Mouse (Mus musculus) heart, embryonic 13.5 days (tissue): Measurements from ENCODE around the gene Mfrp. TPM values are rescaled to one million over a fixed set of nuclear protein-coding genes. Genes with fewer than 3 reads are reported as not detected.
A peak's percentile ranks its signal among the peaks of the same experiment; 100 is the strongest.

Experiments
- ATAC-seq: fragments of 200-750 bp; cut with Nextera tagmentation; 2 replicates; pipeline ENCODE4 v1.8.0; 2017; ENCODE audit warnings: moderate TSS enrichment; ENCODE audit not compliant: insufficient number of reproducible peaks, low FRiP score, low TSS enrichment; ENCODE audit errors: extremely low read depth
- H3K27ac ChIP-seq: fragments of 300-500 bp; sonication (generic); replicated peaks from 2 replicates; pipeline ENCODE4 v1.5.1; 2015; ENCODE audit warnings: moderate library complexity, mild to moderate bottlenecking, inconsistent platforms
- H3K27me3 ChIP-seq: fragments of 300-500 bp; sonication (generic); replicated peaks from 2 replicates; pipeline ENCODE4 v1.6.1; 2015; ENCODE audit warnings: mild to moderate bottlenecking, inconsistent platforms
- H3K36me3 ChIP-seq: fragments of 300-500 bp; sonication (generic); 2 replicates; pipeline ENCODE4 v1.6.1; 2015; ENCODE audit warnings: mild to moderate bottlenecking, inconsistent platforms
- H3K4me1 ChIP-seq: fragments of 300-500 bp; sonication (generic); 2 replicates; pipeline ENCODE4 v1.6.1; 2015; ENCODE audit warnings: inconsistent platforms
- H3K4me2 ChIP-seq: fragments of 300-500 bp; sonication (generic); 2 replicates; pipeline ENCODE4 v1.6.1; 2015; ENCODE audit warnings: inconsistent platforms, mild to moderate bottlenecking, moderate library complexity
- H3K4me3 ChIP-seq: fragments of 300-500 bp; sonication (generic); 2 replicates; pipeline ENCODE4 v1.5.1; 2015; ENCODE audit warnings: moderate library complexity, mild to moderate bottlenecking, inconsistent platforms
- H3K9ac ChIP-seq: fragments of 300-500 bp; sonication (generic); 2 replicates; pipeline ENCODE4 v1.6.1; 2015; ENCODE audit warnings: inconsistent platforms, mild to moderate bottlenecking, moderate library complexity
- H3K9me3 ChIP-seq: fragments of 300-500 bp; sonication (generic); 2 replicates; pipeline ENCODE4 v1.6.1; 2016; ENCODE audit warnings: inconsistent platforms
- WGBS: fragments of 180-500 bp; shearing (Covaris S2); methylation state at CpG from one replicate; pipeline ENCODE4 v1.1.7; 2015; ENCODE audit warnings: mixed read lengths; 5-methylcytosine and 5-hydroxymethylcytosine counted together
- polyA plus RNA-seq: library from polyadenylated mRNA; unstranded; fragments of >200 nt; fragmentation: Nextera tagmentation; extraction: Ambion mirVana; gene quantifications from 2 replicates; pipeline ENCODE4 v1.2.1, GENCODE M21; 2015

Mfrp gene
- polyA plus RNA-seq, 1 experiment from 2014 or later: not detected

GRCm38 (mm10) chr9:44119948-44120465, 18.5 kb downstream of the Mfrp start:
- 71% methylated on average over 8 of the region's 8 CpGs for WGBS
- Histone ChIP-seq H3K4me2 (no peak overlapping the region), H3K27ac (no peak overlapping the region), H3K4me3 (no peak overlapping the region), H3K27me3 (no peaks in the 10 kb centered on the region), H3K4me1 (no peaks in the 10 kb centered on the region), H3K9me3 (no peaks in the 10 kb centered on the region), H3K9ac (no peak overlapping the region), H3K36me3 (no peaks in the 10 kb centered on the region)
- ATAC-seq: no peak

- 54% methylated on average over 6 of the region's 6 CpGs for whole genome bisulfite sequencing
- Histone ChIP-seq H3K9me3 (no peaks in the 10 kb centered on the region), H3K4me1 (peaks cover 25% of the 10 kb centered on the region), H3K4me3 (no peak overlapping the region), H3K36me3 (no peaks in the 10 kb centered on the region), H3K4me2 (no peak overlapping the region), H3K9ac (no peak overlapping the region), H3K27ac (no peak overlapping the region), H3K27me3 (no peaks in the 10 kb centered on the region)
- ATAC-seq: no peak
Measured at GRCm38 (mm10) chr9:44124317-44124716, 22.8 kb downstream of the Mfrp start.

- H3K27ac ChIP-seq: no peak overlapping the region
- no peak for ATAC-seq
- H3K9ac ChIP-seq: no peak overlapping the region
Measured at GRCm38 (mm10) chr9:44125026-44125425, 23.5 kb downstream of the Mfrp start.

GRCm38 (mm10) chr9:44125546-44126428, 24.3 kb downstream of the Mfrp start:
- H3K4me1 ChIP-seq: peaks cover 38% of the 10 kb centered on the region
- H3K27ac ChIP-seq: peak overlapping the region; percentile 36
- peak overlapping the region; percentile 62 for H3K9ac ChIP-seq
- H3K4me3 ChIP-seq: peak overlapping the region; percentile 8; the same call in 1 of the 2 replicates
- 32% methylated on average over 18 of the region's 18 CpGs for WGBS
- H3K9me3 ChIP-seq: no peaks in the 10 kb centered on the region
- H3K4me2 ChIP-seq: peak overlapping the region; percentile 57
- no peaks in the 10 kb centered on the region for H3K27me3 ChIP-seq
- no peak for ATAC-seq
- no peaks in the 10 kb centered on the region for H3K36me3 ChIP-seq

More at GRCm38 (mm10) chr9:44125026-44125425, 23.5 kb downstream of the Mfrp start:
- Histone ChIP-seq H3K9me3 (no peaks in the 10 kb centered on the region), H3K27me3 (no peaks in the 10 kb centered on the region), H3K4me1 (peaks cover 31% of the 10 kb centered on the region), H3K36me3 (no peaks in the 10 kb centered on the region), H3K4me3 (no peak overlapping the region), H3K4me2 (no peak overlapping the region)
- 36% methylated on average over 5 of the region's 5 CpGs for WGBS

GRCm38 (mm10) chr9:44126746-44127145, 25.2 kb downstream of the Mfrp start:
- peak overlapping the region; percentile 36 for H3K27ac ChIP-seq
- no peak for ATAC-seq
- peaks cover 48% of the 10 kb centered on the region for H3K4me1 ChIP-seq
- 75% methylated on average over 3 of the region's 3 CpGs for WGBS
- no peaks in the 10 kb centered on the region for H3K27me3 ChIP-seq
- peak overlapping the region; percentile 54; the same call in 1 of the 2 replicates for H3K9ac ChIP-seq
- no peaks in the 10 kb centered on the region for H3K9me3 ChIP-seq
- H3K4me3 ChIP-seq: no peak overlapping the region
- H3K4me2 ChIP-seq: peak overlapping the region; percentile 57
- H3K36me3 ChIP-seq: no peaks in the 10 kb centered on the region

- peak overlapping the region; percentile 62; the same call in 1 of the 2 replicates for H3K27ac ChIP-seq
- WGBS: 52% methylated on average over 3 of the region's 3 CpGs
- no peak overlapping the region for H3K4me3 ChIP-seq
- peaks cover 54% of the 10 kb centered on the region for H3K4me1 ChIP-seq
- no peak overlapping the region for H3K9ac ChIP-seq
- H3K27me3 ChIP-seq: no peaks in the 10 kb centered on the region
- no peaks in the 10 kb centered on the region for H3K36me3 ChIP-seq
- no peak for ATAC-seq
- no peak overlapping the region for H3K4me2 ChIP-seq
- no peaks in the 10 kb centered on the region for H3K9me3 ChIP-seq
Measured at GRCm38 (mm10) chr9:44127351-44127801, 25.8 kb downstream of the Mfrp start.

GRCm38 (mm10) chr9:44129633-44130032, 28.1 kb downstream of the Mfrp start:
- Histone ChIP-seq H3K9me3 (no peaks in the 10 kb centered on the region), H3K27me3 (no peaks in the 10 kb centered on the region), H3K4me3 (peak overlapping the region; percentile 50), H3K4me2 (peak overlapping the region; percentile 78), H3K27ac (peak overlapping the region; percentile 97), H3K36me3 (no peaks in the 10 kb centered on the region), H3K9ac (peak overlapping the region; percentile 81), H3K4me1 (peaks cover 71% of the 10 kb centered on the region)
- ATAC-seq: no peak
- 2% methylated on average over 9 of the region's 9 CpGs for WGBS

- peaks cover 71% of the 10 kb centered on the region for H3K4me1 ChIP-seq
Measured at GRCm38 (mm10) chr9:44130034-44130433, 28.5 kb downstream of the Mfrp start.

GRCm38 (mm10) chr9:44130581-44131275, 29.2 kb downstream of the Mfrp start:
- H3K36me3 ChIP-seq: no peaks in the 10 kb centered on the region
- peak overlapping the region; percentile 50 for H3K4me3 ChIP-seq
- no peak for ATAC-seq
- H3K4me2 ChIP-seq: peak overlapping the region; percentile 78
- 17% methylated on average over 19 of the region's 19 CpGs for WGBS
- no peaks in the 10 kb centered on the region for H3K9me3 ChIP-seq
- peak overlapping the region; percentile 97 for H3K27ac ChIP-seq
- H3K27me3 ChIP-seq: no peaks in the 10 kb centered on the region
- H3K9ac ChIP-seq: peak overlapping the region; percentile 81
- peaks cover 71% of the 10 kb centered on the region for H3K4me1 ChIP-seq

More at GRCm38 (mm10) chr9:44130034-44130433, 28.5 kb downstream of the Mfrp start:
- Histone ChIP-seq H3K27me3 (no peaks in the 10 kb centered on the region), H3K27ac (peak overlapping the region; percentile 97), H3K4me3 (peak overlapping the region; percentile 50), H3K36me3 (no peaks in the 10 kb centered on the region), H3K9ac (peak overlapping the region; percentile 81), H3K4me2 (peak overlapping the region; percentile 78), H3K9me3 (no peaks in the 10 kb centered on the region)
- no peak; the same call in 1 of the 2 replicates for ATAC-seq
- under 1% methylated on average over 27 of the region's 27 CpGs for WGBS

- WGBS: 49% methylated on average over 7 of the region's 7 CpGs
- peak overlapping the region; percentile 97 for H3K27ac ChIP-seq
- peaks cover 72% of the 10 kb centered on the region for H3K4me1 ChIP-seq
- peak overlapping the region; percentile 78 for H3K4me2 ChIP-seq
- H3K9ac ChIP-seq: peak overlapping the region; percentile 50; the same call in 1 of the 2 replicates
- H3K9me3 ChIP-seq: no peaks in the 10 kb centered on the region
- no peak overlapping the region for H3K4me3 ChIP-seq
- no peaks in the 10 kb centered on the region for H3K27me3 ChIP-seq
- 0 out of 2 replicates have a peak, but pooled peaks cover under 1% of the 10 kb centered on the region for H3K36me3 ChIP-seq
- no peak for ATAC-seq
Measured at GRCm38 (mm10) chr9:44131276-44131590, 29.7 kb downstream of the Mfrp start.

- peaks cover 75% of the 10 kb centered on the region for H3K4me1 ChIP-seq
- 63% methylated on average over 5 of the region's 5 CpGs for WGBS
- H3K9ac ChIP-seq: peak overlapping the region; percentile 52; the same call in 1 of the 2 replicates
- peaks cover 10% of the 10 kb centered on the region for H3K36me3 ChIP-seq
- peak overlapping the region; percentile 97 for H3K27ac ChIP-seq
- no peaks in the 10 kb centered on the region for H3K27me3 ChIP-seq
- no peak overlapping the region for H3K4me3 ChIP-seq
- ATAC-seq: no peak
- H3K4me2 ChIP-seq: peak overlapping the region; percentile 89; the same call in 1 of the 2 replicates
- no peaks in the 10 kb centered on the region for H3K9me3 ChIP-seq
Measured at GRCm38 (mm10) chr9:44132200-44132599, 30.7 kb downstream of the Mfrp start.
